Mouse (Mus musculus) liver, embryonic 14.5 days (tissue): ENCODE measurements around the gene Tcte2. TPM values are rescaled to one million over a fixed set of nuclear protein-coding genes. Genes with fewer than 3 reads are reported as not detected.
"Not testable (repeated sequence)": the region's sequence is repeated elsewhere in the genome, so short reads cannot be mapped to it uniquely, and the experiment has no call there.

Experiments
- ATAC-seq: fragments of 200-750 bp; cut with Nextera tagmentation; 2 replicates; pipeline ENCODE4 v1.8.0; 2017; ENCODE audit warnings: moderate number of reproducible peaks, mild to moderate bottlenecking, moderate library complexity; ENCODE audit not compliant: insufficient read depth
- DNase-seq, 3 experiments: peaks; one replicate each; pipeline ENCODE4 v3.0.0-alpha.2; 2012 to 2013; ENCODE audit warnings: low read depth in 3 of 3, low spot score in 3 of 3
- H3K27ac ChIP-seq: fragments of 300-500 bp; sonication (generic); 2 replicates; pipeline ENCODE4 v1.5.1; 2014; ENCODE audit warnings: moderate library complexity, mild to moderate bottlenecking, control low read depth, inconsistent platforms
- H3K27me3 ChIP-seq: fragments of 300-500 bp; sonication (generic); 2 replicates; pipeline ENCODE4 v1.6.1; 2014; ENCODE audit warnings: mild to moderate bottlenecking, low read length, moderate library complexity; ENCODE audit not compliant: control insufficient read depth, insufficient read depth
- H3K36me3 ChIP-seq: fragments of 300-500 bp; sonication (generic); replicated peaks from 2 replicates; pipeline ENCODE4 v1.6.1; 2014; ENCODE audit warnings: low read depth; ENCODE audit not compliant: control insufficient read depth, insufficient read depth
- H3K4me1 ChIP-seq, 2 experiments: fragments of 200-500 bp in 1 of 2; fragments of 300-500 bp in 1 of 2; sonication (generic) in 1 of 2; replicated peaks; 2 replicates each; pipeline ENCODE4 v1.6.1; 2012 to 2014; ENCODE audit warnings: antibody characterized with exemption in 1 of 2, inconsistent platforms in 1 of 2, low read length in 1 of 2; ENCODE audit not compliant: control insufficient read depth in 2 of 2, insufficient read depth in 2 of 2
- H3K4me2 ChIP-seq: fragments of 300-500 bp; sonication (generic); 2 replicates; pipeline ENCODE4 v1.6.1; 2014; ENCODE audit warnings: low read depth, mild to moderate bottlenecking, control low read depth, moderate library complexity
- H3K4me3 ChIP-seq, 2 experiments: fragments of 200-500 bp in 1 of 2; fragments of 300-500 bp in 1 of 2; sonication (generic) in 1 of 2; 2 replicates each; pipeline ENCODE4 v1.5.1; 2012 to 2014; ENCODE audit warnings: low read depth in 2 of 2, low read length in 2 of 2, mild to moderate bottlenecking in 2 of 2, control low read depth in 1 of 2, inconsistent platforms in 1 of 2, moderate library complexity in 1 of 2; ENCODE audit not compliant: insufficient read depth in 1 of 2
- H3K9ac ChIP-seq: fragments of 300-500 bp; sonication (generic); replicated peaks from 2 replicates; pipeline ENCODE4 v1.6.1; 2014; ENCODE audit warnings: mild to moderate bottlenecking, control low read depth, moderate library complexity
- H3K9me3 ChIP-seq: fragments of 300-500 bp; sonication (generic); 2 replicates; pipeline ENCODE4 v1.6.1; 2016; ENCODE audit warnings: low read length, mixed read lengths; ENCODE audit not compliant: control insufficient read depth
- CTCF ChIP-seq: IDR thresholded peaks from 2 replicates; pipeline ENCODE4 v1.5.1; 2016; ENCODE audit warnings: antibody characterized with exemption, low read depth, control low read depth
- EP300 ChIP-seq: IDR thresholded peaks from 2 replicates; pipeline ENCODE4 v1.6.1; 2016; ENCODE audit warnings: antibody characterized with exemption, low read depth
- WGBS: fragments of 180-500 bp; shearing (Covaris S2); extraction: QIAGEN DNeasy Blood & Tissue Kit; methylation state at CpG from one replicate; pipeline ENCODE4 v1.1.7; 2014; ENCODE audit not compliant: insufficient replicate concordance; 5-methylcytosine and 5-hydroxymethylcytosine counted together
- polyA plus RNA-seq, 2 experiments: library from polyadenylated mRNA; depleted of rRNA in 1 of 2; stranded (reverse) in 1 of 2; unstranded in 1 of 2; fragments of >200 nt; fragmentation: Nextera tagmentation in 1 of 2; extraction: Ambion mirVana in 1 of 2; gene quantifications; 2 replicates each; pipeline versions ENCODE4 v1.2.1 to v1.2.3; 2012 to 2014

Tcte2 gene
- polyA plus RNA-seq (2012; rRNA removed) (0.12 and 0.26 TPM in 2 replicates), polyA plus RNA-seq (2014; fragmentation: Nextera tagmentation; extraction: Ambion mirVana) (0.32 TPM in 1 of 2 replicates, not detected in the other)

DNA sequence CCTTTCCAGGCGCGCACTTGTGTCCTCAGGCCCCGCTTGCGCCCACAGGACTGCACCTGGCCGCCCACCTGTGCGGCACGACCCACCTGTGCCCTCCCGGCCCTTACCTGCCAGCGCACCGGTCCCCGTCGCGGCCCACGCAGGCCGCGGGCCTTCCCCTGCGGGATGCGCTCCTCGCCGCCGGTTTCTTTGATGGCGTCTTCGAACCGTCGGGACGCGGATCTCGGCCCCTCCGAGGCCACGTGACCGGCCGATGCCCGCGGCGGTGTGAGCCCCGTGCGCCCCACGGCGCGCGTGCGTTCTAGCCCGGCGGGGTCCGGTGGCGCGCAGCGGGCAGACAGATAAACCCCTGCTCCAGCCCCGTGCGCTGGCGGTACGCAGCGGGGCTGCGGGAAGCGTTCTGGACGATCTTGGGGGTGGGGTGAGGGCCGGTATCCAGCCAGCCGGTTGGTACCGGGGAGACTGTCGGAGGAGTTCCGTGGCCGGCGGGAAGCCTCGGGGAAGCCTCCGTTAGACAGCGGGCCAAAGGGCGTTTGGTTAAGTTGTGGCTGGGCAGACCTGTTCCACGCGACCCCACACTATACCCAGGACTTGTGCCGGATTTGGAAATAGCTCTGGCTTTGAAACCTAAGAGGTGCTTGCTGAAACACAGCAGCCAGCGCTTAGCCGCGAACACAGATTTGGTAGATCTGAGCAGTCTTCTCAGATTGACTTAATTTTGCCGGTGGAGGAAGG, at the start of gene Tcte2:
Tcte2 (minus strand) TSS at position 647 of the 735 bp plus-strand sequence.
- Histone ChIP-seq H3K4me1 (no peaks in the 10 kb centered on the region; a peak in 1 of 4 replicates), H3K4me3 (peak within 1 kb of the TSS; percentile 51 to 55), H3K27me3 (peaks cover 45% of the 10 kb centered on the region), H3K36me3 (no peaks in the 10 kb centered on the region), H3K27ac (no peak within 1 kb of the TSS), H3K4me2 (peak within 1 kb of the TSS; percentile 55), H3K9ac (no peak within 1 kb of the TSS), H3K9me3 (no peaks in the 10 kb centered on the region)
- DNase-seq, result no peak
- WGBS, result under 1% methylated on average over 71 of the region's 74 CpGs
- TF ChIP-seq CTCF, result no peak
- TF ChIP-seq EP300, result no peak
- 0 out of 2 replicates have a peak, but pooled peaks have one; percentile 7 for ATAC-seq

DNA sequence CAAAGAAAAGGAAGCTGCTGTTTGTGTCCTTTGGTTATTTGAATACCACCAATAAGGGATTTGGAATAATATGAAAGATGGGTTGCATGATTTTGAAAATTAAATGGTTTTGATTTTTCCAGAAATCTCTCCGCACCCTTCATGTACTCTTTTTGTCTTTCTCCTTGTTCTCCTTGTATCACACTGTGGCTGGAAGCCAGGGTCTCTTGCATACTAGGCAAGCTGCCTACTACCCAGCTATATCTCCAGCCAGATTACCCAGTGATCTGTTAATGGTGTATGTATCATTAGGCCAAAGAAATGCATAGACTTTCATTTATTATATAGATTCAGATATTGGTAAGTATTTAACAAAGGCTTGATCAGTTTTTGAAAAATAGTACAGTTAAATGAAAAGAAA, 44.4 kb upstream of the Tcte2 start:
- DNase-seq, result no peak
- Histone ChIP-seq H3K27ac (no peak overlapping the region), H3K4me3 (no peak overlapping the region), H3K4me2 (no peak overlapping the region), H3K4me1 (no peaks in the 10 kb centered on the region), H3K27me3 (no peaks in the 10 kb centered on the region), H3K9ac (no peak overlapping the region), H3K9me3 (no peaks in the 10 kb centered on the region), H3K36me3 (no peaks in the 10 kb centered on the region)
- 71% methylated on average over 1 of the region's 1 CpGs for WGBS
- TF ChIP-seq CTCF, result no peak
- ATAC-seq, result no peak

- no peak overlapping the region for H3K27ac ChIP-seq
- H3K27me3 ChIP-seq, result no peaks in the 10 kb centered on the region
- TF ChIP-seq EP300, result no peak
- TF ChIP-seq CTCF, result no peak
- no peaks in the 10 kb centered on the region for H3K9me3 ChIP-seq
- H3K36me3 ChIP-seq, result no peaks in the 10 kb centered on the region
- H3K4me1 ChIP-seq, result no peaks in the 10 kb centered on the region
- no peak overlapping the region for H3K9ac ChIP-seq
- 64% methylated on average over 2 of the region's 2 CpGs for WGBS
- no peak overlapping the region for H3K4me3 ChIP-seq
- H3K4me2 ChIP-seq, result no peak overlapping the region
- ATAC-seq (no peak), DNase-seq (no peak)
These were observed 41.3 kb upstream of the Tcte2 start for GRCm38 (mm10) chr17:13802836-13803408.

- no peaks in the 10 kb centered on the region for H3K36me3 ChIP-seq
- H3K27me3 ChIP-seq, result no peaks in the 10 kb centered on the region
- H3K4me1 ChIP-seq, result no peaks in the 10 kb centered on the region
- H3K27ac ChIP-seq, result no peak overlapping the region
- DNase-seq, result no peak
- no peak overlapping the region for H3K9ac ChIP-seq
- no peak for ATAC-seq
- 31% methylated on average over 1 of the region's 1 CpGs for WGBS
- H3K9me3 ChIP-seq, result no peaks in the 10 kb centered on the region
- H3K4me3 ChIP-seq, result no peak overlapping the region
- no peak for TF ChIP-seq CTCF
- TF ChIP-seq EP300, result no peak
- no peak overlapping the region for H3K4me2 ChIP-seq
These were observed 36.1 kb upstream of the Tcte2 start for GRCm38 (mm10) chr17:13797691-13798090.

GRCm38 (mm10) chr17:13790033-13790432, 28.4 kb upstream of the Tcte2 start:
- not testable (repeated sequence) for H3K27me3 ChIP-seq, H3K4me3 ChIP-seq, H3K4me2 ChIP-seq, H3K4me1 ChIP-seq, H3K9ac ChIP-seq, H3K9me3 ChIP-seq, H3K27ac ChIP-seq, DNase-seq, ATAC-seq, H3K36me3 ChIP-seq
- WGBS, result 63% methylated on average over 2 of the region's 2 CpGs
